Mouse (Mus musculus) urinary bladder, postnatal 10 days (tissue): ENCODE data around the gene Tmem190.
"Not testable (repeated sequence)": the region's sequence is repeated elsewhere in the genome, so short reads cannot be mapped to it uniquely, and the experiment has no call there.

Experiments used
- DNase-seq: peaks from one replicate; pipeline ENCODE4 v3.0.0; 2022; ENCODE audit warnings: low spot score

The Tmem190 gene

DNA sequence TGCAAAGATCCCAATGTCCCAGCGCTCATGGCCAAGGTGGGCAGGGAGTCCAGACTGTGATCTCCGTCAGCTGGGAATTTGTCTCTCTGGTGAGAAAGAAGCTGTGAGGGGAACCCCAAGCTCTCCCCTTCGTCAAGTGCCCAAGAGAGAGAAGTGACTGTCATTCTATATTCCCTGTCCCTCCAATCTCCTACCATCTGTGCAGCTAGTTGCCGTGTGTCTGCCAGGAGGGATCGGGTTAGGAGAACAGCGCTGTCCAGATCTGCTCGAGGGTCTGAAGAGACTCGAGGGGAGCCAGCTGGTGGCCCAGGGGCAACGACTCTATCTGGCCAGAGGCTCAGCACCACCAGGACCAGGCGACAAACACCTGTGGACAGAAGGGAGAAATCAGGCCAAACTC lies 6.6 kb upstream of the Tmem190 start:
- no peak for DNase-seq

DNA sequence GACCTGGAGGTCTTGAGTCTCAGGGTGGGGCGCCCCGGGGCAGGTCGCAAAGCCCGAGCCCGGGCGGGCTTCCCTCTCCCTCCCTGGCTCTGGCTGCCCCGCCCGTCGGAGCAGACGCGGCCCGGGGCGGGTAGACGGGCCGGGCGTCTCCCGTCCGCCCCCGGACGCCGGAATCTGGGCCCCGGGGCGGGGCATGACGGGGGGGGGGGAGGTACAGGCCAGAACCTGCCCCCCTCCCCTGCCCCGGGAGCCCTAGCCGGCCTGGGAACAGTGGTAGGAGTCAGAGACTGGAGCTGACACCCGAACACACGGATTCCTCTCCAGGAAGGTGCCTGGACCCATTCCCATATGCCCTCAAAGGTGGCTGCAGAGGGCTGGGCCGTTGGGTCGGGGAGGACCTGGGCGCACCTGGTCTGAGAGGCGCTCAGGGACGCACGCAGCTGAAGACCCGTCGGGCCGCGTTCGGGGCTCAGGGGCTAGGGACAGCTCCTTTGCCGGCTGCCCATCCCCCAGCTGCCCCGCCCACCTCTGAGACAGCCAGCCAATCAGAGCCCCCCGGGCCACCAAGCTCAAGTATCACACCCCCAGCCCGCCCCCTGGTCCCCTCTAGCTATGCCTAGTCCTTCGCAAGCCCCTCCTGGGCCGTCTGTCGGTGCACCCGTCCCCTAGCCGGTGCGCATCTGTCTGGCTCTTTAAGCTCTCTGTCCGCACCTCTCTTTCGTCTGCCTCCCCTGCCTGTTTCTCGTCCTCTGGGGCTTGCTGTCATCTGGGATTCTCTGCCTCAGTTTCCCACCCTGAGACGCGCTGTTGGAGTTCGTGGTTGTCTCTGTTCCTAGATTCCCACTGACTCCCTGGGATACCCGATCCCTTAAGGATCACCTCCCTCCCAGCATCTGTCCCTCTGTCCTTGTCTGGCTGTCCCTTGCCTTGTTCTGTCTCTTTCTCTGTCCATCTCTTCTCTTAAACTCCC lies 5.6 kb upstream of the Tmem190 start:
- no peak for DNase-seq

DNA sequence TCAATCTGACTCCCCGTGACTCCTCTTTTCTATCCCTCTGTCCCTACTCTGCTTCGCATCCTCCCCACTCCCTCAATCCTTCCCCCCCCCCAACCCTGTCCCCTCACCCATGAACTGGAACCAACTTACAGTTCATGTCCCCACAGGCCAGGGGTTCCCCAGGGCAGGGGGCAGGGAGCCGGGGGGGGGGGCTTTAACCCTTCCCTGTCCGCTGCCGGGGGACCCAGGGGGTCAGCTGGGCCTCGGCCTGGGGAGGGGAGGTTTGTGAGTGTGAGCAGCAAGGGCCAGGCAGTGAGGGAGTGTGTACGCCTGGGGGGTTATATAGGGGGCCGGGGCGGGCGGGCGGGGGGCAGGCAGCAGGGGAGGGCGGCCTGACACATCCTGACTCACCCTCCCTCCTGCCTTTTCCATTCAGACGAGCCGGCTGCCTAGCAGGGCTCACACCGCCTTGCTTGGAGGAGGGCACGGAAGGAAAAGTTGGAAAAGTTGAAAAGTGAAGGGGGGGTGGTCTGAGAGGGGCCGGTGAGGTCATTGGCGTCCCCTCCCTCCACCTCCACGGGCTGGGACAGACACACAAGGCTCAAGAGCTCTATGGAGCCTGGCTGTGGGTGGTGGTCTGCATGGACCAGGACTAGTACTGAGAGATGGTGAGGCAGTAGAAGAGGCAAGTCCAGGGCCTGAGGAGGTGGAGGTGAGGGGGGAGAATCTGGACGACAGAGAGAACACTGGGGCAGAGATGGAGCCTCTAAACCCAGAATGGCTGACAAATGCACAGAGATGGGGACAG lies 4.7 kb upstream of the Tmem190 start:
- DNase-seq: no peak

DNA sequence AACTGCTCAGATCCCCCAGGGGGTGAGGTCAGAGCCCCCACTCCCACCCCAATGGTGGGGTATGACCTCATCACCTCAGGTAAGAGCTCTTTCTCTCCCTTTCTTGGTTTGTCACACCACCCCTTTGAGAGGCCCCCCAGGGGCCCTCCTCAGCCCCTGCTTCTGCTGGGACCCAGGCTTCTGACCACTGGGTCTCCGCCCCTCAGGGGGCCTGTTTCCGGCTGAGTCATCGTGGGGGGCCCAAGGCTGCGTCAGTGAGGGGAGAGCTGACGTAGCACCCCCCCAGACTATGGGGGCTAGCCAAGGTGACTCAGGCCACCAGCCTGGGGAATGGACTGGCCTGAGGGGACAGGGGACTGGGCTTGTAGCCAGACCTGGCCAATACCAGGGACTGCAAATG lies 2.8 kb upstream of the Tmem190 start:
- no peak for DNase-seq

DNA sequence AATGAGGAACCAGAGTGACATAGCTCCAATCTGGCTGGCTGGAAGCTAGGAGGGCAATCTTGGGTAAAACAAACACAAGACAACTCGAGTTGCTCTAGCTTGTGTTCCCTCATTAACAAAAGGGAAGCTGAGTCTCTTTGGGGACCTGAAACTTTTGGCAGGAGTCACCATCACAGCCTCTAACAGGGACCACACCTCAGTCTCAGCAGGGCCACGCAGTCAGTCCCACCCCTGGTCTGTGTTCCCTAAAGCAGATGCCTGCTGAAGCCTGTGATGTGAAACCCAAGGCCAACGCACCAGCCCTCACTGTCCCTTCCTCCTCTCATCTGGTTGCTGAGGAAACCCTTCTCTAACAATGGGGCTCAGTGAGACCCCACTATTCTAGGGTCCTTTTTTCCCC lies 607 bp upstream of the Tmem190 start:
- DNase-seq: no peak

DNA sequence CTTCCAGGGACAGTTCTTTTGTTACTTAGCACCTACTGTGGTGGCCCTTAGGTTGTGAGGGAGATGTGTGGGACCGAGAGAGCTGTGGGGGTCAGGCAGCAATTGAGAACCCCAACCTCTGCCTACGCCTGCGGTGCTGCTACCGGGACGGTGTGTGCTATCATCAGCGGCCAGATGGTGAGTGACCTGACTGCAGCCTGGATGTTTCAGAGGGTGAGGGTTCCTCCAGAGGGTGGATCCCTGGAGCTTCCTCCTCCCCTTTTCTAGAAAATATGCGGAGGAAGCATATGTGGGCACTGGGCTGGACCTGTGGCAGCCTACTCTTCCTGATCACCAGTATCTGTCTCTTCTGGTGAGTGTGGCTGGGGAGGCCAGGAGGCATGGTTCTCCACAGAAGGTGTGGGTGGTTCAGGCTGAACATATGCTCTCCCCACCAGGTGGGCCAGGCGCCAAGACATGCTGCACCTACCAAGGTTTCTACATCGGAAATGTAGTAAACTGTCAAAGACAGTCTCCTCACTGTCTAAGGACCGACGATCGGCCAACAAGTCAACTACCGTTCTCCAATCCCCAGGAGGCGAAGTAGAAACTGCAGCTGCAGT lies 1.0 kb downstream of the Tmem190 start:
- DNase-seq: no peak

DNA sequence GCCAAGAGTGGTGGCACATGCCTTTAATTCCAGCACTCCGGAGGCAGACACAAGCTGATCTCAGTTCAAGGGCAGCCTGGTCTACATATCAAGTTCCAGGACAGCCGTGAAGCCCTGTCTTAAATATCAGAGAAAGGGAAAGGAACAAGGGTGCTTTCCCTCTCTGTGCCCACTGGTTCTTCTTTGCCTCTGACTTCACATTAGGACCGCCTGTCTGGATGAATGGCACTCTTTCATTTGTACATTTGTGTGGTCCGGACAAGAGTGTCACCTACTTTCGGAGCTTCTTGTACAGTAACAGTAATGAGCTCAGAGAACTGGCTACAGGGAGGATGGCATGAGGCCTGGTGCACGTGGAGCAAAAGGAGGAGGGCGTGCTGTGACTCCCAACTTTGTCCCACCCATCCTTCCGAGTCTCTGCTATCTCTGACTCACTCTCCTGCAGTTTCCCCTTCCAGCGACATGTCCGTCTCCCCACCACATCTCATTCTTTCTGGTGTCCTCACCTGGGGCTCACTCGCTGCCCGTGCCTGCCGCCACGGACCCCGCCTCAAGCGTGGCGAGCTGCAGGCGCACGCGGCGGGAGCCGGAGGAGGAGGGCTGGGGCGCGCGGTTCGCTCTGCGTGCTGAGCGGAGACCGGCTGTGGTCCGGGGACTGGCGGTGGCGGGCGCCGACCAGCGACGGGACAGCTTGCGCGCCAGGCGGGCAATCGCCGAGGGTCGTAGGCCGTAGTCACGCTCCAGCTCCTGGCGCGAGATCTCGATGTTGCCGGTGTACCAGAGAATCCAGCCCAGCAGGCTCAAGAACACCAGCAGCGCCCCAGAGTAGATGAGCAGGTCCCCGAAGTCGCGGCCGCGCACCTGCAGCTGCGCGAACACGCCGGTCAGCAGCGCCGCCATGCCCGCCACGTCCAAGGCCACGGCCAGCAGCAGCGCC lies 6.0 kb downstream of the Tmem190 start:
- no peak for DNase-seq

DNA sequence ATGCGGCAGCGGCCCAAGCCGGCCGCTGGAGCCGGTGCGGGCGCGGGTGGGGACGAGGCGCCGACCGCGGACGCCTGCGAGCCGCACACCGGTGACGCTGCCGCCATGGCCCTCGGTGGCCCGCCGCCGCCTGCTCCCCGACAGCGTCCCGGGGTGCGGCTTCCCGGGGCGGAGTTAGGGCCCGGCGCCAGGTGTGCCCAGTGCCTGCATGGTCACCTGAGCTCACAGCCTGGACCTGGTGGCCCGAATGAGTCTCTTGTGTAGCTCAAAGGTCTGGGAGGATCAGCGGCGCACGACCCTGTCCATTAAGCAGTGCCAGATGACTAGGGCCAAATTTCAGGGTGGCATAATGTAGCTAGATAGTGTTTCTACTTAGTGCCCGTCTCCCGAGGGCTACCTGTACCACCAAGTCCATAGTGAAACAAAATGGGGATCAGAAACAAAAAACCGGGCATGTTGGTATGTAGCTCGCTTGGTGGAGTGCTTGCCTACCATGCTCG lies 6.7 kb downstream of the Tmem190 start, which contains the start of gene Tmem238:
TSS of gene Tmem238 (minus strand) at position 221 of the 500 bp plus-strand sequence.
- no peak for DNase-seq

DNA sequence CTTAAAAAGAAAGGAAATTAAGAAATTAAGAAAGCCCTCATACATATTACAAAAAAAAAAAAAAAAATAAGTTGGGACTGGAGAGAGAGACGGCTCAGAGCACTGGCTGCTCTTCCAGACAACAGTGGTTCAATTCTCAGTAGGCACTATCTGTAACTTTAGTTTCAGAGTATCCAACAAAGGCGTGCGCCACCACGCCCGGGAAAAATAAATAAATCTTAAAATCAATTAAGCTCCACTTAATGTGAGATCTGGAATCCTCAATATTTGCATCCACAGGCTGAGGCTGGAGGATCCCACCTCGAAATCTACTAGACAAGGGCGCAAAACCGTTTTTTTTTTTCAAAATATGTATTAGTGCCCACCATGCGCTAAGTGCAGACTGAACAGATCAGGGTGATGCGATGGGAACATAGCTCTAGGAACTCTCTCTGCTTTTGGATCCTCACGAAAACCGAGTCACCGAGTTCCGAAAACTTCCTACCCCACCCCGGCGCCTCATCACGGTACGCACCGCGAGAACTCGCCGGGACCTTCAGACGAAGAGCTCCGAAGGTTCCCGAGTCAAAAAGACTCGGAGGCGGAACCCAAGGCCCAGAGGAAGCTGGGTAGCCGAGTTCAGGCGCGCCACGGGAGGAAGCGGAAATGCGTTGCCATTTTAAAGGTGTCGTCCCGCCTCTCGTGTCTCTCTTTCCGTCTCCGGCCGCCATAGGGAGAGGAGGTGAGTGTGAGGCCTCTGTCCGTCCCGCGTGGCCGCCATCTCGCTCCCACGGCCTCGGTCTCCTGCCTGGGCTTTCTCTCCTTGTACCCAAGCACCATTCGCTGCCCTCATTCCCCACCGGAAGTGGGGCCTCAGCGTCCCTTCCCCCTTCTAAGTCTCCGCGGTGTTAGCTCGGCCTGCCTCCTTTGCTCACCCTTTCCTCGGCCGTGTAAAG lies 9.8 kb downstream of the Tmem190 start, which contains the start of gene Rpl28:
TSS of gene Rpl28 (plus strand) at position 597 of the 935 bp plus-strand sequence.
- peak; percentile 84 for DNase-seq

DNA sequence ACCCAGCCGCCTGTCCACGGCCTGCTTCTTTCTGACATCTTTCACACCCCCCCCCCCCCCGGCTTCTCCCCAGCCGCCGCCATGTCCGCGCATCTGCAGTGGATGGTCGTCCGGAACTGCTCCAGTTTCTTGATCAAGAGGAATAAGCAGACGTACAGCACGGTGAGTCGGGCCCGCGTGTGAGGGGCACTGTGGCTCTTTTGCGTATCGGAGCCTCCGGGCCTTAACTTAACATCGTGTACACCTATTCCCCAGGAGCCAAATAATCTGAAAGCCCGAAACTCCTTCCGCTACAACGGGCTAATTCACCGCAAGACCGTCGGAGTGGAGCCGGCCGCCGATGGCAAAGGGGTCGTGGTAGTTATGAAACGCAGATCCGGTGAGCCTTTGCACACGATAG lies 10.5 kb downstream of the Tmem190 start:
- DNase-seq: not testable (repeated sequence)

DNA sequence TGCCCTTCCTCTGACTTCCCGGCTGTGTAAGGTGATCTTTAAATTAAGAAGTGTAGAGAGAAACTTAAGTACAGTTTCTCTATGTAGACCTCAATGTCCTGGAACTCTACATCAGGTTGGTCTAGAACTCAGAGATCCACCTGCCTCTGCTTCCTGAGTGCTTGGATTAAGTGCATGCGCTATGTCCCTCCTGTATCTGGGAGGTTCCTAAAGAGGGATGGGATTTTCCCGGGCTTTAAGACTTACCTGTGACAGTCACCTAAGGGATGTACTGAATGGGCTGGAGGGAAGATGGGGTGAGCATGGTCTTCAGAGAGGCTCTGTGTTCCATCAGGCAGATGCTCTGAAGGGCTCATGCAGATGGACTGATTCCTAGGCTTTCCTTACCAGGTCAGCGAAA lies 10.9 kb downstream of the Tmem190 start:
- DNase-seq: no peak

DNA sequence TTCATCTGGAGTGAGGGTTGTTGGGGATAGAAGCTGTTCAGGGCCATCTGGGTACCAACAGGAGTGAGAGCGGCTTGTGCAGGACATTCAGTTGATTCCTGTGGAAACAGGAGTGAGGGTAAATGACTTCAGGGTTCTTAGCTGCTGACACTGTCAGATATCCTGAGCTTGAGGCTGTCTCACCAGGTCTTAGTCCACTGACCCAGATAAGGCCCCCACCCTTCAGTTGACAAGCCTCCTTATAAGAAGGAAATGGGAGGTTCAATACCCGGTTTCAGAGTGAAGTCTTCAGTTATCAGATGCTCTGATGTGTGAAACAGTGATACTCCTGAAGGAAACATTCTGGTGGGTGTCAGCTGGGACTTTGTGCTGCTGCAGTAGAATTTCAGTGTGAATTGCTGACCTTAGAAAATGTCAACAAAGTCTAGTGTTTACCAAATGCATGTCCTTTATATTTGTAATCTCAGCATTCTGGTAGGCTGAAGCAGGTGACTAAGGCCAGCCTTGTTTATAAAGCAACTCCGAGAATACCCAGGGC lies 12.0 kb downstream of the Tmem190 start:
- DNase-seq: no peak

DNA sequence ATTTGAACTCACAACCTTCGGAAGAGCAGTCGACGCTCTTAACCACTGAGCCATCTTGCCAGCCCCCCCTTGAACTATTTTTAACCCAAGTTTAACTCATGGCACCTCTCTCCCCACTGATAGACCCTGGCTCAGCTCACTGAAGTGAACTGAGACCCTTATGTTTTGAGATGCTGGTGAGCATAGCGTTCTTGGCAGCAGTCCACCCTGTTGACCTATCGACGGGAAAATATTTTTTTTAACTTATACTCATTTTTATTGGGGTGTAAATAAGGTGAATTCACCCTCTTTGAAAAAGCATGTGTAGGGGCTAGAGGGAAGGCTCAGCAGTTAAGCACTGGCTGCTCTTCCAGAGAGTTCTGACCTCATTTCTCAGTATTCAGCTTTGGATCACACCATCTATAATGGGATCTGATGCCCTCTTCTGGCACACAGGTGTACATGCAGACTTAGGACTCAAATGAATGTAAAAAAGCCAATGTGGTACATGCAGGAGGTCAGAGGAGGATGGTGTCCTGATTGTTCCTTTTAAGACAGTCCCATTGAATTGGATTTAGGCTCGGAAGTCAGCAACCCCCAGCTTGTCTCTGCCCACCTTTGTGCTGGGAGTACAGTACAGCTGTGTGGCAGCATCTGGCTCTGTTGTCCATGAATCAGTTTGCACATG lies 13.2 kb downstream of the Tmem190 start:
- DNase-seq: no peak

DNA sequence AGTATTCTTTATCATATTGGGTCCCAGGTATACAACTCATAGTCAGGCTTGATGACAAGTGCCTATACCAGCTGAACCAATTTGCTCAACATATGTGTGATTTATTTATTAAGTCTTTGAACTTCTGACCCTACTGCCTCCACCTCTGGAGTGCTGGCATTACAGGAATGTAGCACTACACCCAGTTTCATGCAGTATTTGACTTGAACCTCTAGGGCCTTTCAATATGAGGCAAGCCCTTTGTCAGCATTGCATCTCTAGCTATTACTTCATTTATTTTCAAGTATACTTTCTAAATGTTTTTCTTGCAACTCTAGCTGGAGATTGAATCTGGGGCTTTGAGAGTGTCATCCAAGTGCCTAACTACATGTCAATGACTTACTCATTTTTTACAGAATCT lies 19.5 kb downstream of the Tmem190 start:
- no peak for DNase-seq

DNA sequence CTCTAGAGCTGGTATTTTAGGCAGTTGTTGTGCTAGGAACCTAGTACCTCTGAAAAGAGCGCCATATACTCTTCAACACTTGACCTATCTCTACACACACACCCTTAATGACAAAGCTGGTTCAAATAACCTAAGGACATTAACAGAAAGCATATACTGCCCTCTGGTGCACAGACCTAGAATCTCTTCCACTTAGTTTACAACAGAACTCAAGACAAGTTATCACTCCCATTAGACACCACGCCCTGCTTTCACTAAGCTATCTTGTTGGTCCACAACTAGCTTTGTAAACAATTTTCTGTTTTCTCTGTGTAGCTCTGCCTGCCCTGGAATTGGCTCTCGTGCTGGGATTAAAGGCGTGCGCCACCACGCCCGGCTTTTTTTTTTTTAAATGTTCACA lies 24.0 kb downstream of the Tmem190 start:
- no peak for DNase-seq

DNA sequence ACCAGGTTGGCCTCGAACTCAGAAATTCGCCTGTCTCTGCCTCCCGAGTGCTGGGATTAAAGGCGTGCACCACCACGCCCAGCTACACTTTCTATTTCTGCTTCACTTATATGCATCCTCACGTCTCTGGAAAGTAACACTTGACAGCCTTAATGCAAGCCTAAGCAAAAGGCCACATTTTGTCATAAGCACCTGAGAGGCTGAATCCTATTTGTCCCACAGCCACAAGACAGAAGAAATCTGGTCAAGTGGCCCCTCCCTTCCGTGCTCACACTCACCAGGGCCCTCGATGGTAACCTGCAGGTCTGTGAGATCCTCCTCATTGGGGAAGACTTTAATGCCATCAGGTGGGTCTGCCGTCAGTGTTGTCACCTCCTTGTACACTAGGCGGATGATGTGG lies 28.4 kb downstream of the Tmem190 start:
- DNase-seq: not testable (repeated sequence)

DNA sequence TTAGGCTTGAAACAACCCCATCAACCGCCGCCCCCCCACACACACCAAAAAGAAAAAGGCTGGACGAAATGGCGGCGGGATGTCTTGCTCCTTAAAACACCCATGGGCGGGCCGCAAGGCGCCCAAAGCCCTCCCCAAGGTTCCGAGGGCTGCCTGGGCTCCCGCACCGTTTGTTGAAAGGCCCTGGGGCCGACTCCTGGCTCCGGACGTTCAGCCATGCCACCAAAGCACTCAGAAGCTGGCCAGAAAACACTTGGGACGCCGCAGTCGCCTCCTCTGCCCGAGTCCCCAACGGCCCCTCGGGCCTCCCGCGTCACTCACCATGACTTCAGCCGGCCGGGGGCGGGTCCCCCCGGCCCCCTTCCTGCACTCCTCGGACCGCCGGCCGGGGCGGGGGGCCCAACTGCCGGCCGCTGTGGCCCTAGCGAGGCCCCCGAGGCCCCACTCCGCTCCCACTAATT lies 29.1 kb downstream of the Tmem190 start:
- no peak for DNase-seq

DNA sequence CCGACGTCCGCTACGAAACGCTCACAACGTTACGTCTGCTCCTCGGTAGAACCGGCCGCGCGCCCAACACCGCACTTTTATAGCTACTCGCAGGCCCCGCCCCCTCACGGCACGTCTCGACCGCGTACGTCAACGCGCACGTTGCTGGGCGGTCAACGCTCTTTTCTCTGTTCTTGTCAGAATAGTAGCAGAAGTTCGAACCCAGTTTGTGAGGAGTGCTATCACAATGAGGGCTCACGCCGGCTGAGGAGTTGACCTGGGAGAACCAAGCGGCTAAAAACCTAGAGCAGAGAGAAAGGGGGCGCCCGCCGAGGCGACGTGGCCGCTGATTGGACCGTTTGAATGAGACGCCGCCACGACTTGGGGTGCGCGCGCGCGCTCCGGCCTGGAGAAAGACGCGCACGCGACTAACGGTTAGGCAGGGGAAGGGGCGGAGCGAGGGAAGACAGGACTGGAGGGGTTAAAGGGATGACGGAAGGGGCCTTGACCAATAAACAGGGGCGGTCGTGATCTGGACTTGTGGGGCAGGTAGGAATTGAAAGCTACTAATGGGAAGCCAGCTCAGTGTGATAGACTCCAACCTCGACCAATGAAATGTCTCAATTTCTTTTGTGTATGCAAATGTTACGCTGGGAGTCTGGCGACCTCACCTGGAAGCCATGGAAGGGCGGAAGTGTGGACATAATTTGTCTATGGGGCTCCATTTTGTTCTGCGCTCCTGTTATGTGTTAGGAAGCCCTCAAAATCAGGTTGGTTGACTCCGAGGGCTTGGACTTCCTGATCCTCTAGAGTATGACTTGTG lies 29.8 kb downstream of the Tmem190 start, which contains the start of gene Ube2s:
TSS of gene Ube2s (minus strand) at position 288 of the 802 bp plus-strand sequence.
- DNase-seq: peak; percentile 94
